Mouse (Mus musculus): ENCODE results near the gene Saa4. TPM values are rescaled to one million over a fixed set of nuclear protein-coding genes. Genes with fewer than 3 reads are reported as not detected.
"Not testable (repeated sequence)": the region's sequence is repeated elsewhere in the genome, so short reads cannot be mapped to it uniquely, and the experiment has no call there.

The Saa4 gene
- polyA plus RNA-seq, 1 experiment from 2014 or later, result 0.19 TPM

- no peak overlapping the region for H3K4me2 ChIP-seq
- H3K27ac ChIP-seq (ENCODE audit: low read depth, low read length), result no peak overlapping the region
- H3K4me1 ChIP-seq (ENCODE audit: control insufficient read depth, insufficient read depth, low read length), result no peaks in the 10 kb centered on the region
- ATAC-seq (replicated peaks; ENCODE audit: insufficient number of reproducible peaks, low FRiP score, low TSS enrichment), result no peak
- no peak overlapping the region for H3K4me3 ChIP-seq (ENCODE audit: low read depth, low read length)
- 0 out of 2 replicates have a peak, but pooled peaks cover under 1% of the 10 kb centered on the region for H3K27me3 ChIP-seq (ENCODE audit: control insufficient read depth, insufficient read depth, low read length)
- H3K9me3 ChIP-seq (replicated peaks; ENCODE audit: control insufficient read depth, low read length), result no peaks in the 10 kb centered on the region
- H3K36me3 ChIP-seq (ENCODE audit: control insufficient read depth, insufficient read depth, low read length), result no peaks in the 10 kb centered on the region
- H3K9ac ChIP-seq (ENCODE audit: low read depth, low read length), result no peak overlapping the region
- 83% methylated on average over 7 of the region's 7 CpGs for WGBS (ENCODE audit: insufficient replicate concordance)
These were observed 14.0 kb upstream of the Saa4 start for GRCm38 (mm10) chr7:46746381-46746780.

GRCm38 (mm10) chr7:46745816-46746215 is 13.4 kb upstream of the Saa4 start:
- no peak for ATAC-seq (replicated peaks; ENCODE audit: insufficient number of reproducible peaks, low FRiP score, low TSS enrichment)

GRCm38 (mm10) chr7:46742880-46743279 is 10.5 kb upstream of the Saa4 start, which contains the start of gene Saa1:
TSS of gene Saa1 (minus strand) at chr7:46742980.
- not testable (repeated sequence) for ATAC-seq (replicated peaks; ENCODE audit: insufficient number of reproducible peaks, low FRiP score, low TSS enrichment); H3K36me3 ChIP-seq (ENCODE audit: control insufficient read depth, insufficient read depth, low read length); H3K4me1 ChIP-seq (ENCODE audit: control insufficient read depth, insufficient read depth, low read length); H3K4me3 ChIP-seq (ENCODE audit: low read depth, low read length); H3K27me3 ChIP-seq (ENCODE audit: control insufficient read depth, insufficient read depth, low read length); H3K27ac ChIP-seq (ENCODE audit: low read depth, low read length); H3K9ac ChIP-seq (ENCODE audit: low read depth, low read length); H3K4me2 ChIP-seq; H3K9me3 ChIP-seq (replicated peaks; ENCODE audit: control insufficient read depth, low read length)
- WGBS (ENCODE audit: insufficient replicate concordance), result 75% methylated on average over 3 of the region's 3 CpGs

More at GRCm38 (mm10) chr7:46745816-46746215, 13.4 kb upstream of the Saa4 start:
- Histone ChIP-seq H3K4me2 (no peak overlapping the region), H3K27ac (ENCODE audit: low read depth, low read length) (no peak overlapping the region), H3K4me1 (ENCODE audit: control insufficient read depth, insufficient read depth, low read length) (no peaks in the 10 kb centered on the region), H3K9me3 (replicated peaks; ENCODE audit: control insufficient read depth, low read length) (no peaks in the 10 kb centered on the region), H3K36me3 (ENCODE audit: control insufficient read depth, insufficient read depth, low read length) (no peaks in the 10 kb centered on the region), H3K4me3 (ENCODE audit: low read depth, low read length) (no peak overlapping the region), H3K27me3 (ENCODE audit: control insufficient read depth, insufficient read depth, low read length) (no peaks in the 10 kb centered on the region), H3K9ac (ENCODE audit: low read depth, low read length) (no peak overlapping the region)
- WGBS (ENCODE audit: insufficient replicate concordance), result 69% methylated on average over 3 of the region's 3 CpGs

GRCm38 (mm10) chr7:46740041-46740440 is 7.6 kb upstream of the Saa4 start:
- H3K9ac ChIP-seq (ENCODE audit: low read depth, low read length); H3K4me3 ChIP-seq (ENCODE audit: low read depth, low read length); H3K27me3 ChIP-seq (ENCODE audit: control insufficient read depth, insufficient read depth, low read length); H3K9me3 ChIP-seq (replicated peaks; ENCODE audit: control insufficient read depth, low read length); H3K27ac ChIP-seq (ENCODE audit: low read depth, low read length); ATAC-seq (replicated peaks; ENCODE audit: insufficient number of reproducible peaks, low FRiP score, low TSS enrichment); H3K4me1 ChIP-seq (ENCODE audit: control insufficient read depth, insufficient read depth, low read length); H3K4me2 ChIP-seq; H3K36me3 ChIP-seq (ENCODE audit: control insufficient read depth, insufficient read depth, low read length): not testable (repeated sequence)
- 78% methylated on average over 5 of the region's 5 CpGs for WGBS (ENCODE audit: insufficient replicate concordance)

- Histone ChIP-seq H3K4me1 (ENCODE audit: control insufficient read depth, insufficient read depth, low read length) (no peaks in the 10 kb centered on the region), H3K27ac (ENCODE audit: low read depth, low read length) (no peak overlapping the region), H3K27me3 (ENCODE audit: control insufficient read depth, insufficient read depth, low read length) (no peaks in the 10 kb centered on the region), H3K36me3 (ENCODE audit: control insufficient read depth, insufficient read depth, low read length) (no peaks in the 10 kb centered on the region), H3K4me3 (ENCODE audit: low read depth, low read length) (no peak overlapping the region), H3K9me3 (replicated peaks; ENCODE audit: control insufficient read depth, low read length) (no peaks in the 10 kb centered on the region), H3K9ac (ENCODE audit: low read depth, low read length) (no peak overlapping the region), H3K4me2 (no peak overlapping the region)
- ATAC-seq (replicated peaks; ENCODE audit: insufficient number of reproducible peaks, low FRiP score, low TSS enrichment), result no peak
- 74% methylated on average over 12 of the region's 12 CpGs for WGBS (ENCODE audit: insufficient replicate concordance)
These were observed 6.4 kb upstream of the Saa4 start for GRCm38 (mm10) chr7:46738561-46739460.

- H3K27ac ChIP-seq (ENCODE audit: low read depth, low read length), result no peak overlapping the region
- no peaks in the 10 kb centered on the region for H3K9me3 ChIP-seq (replicated peaks; ENCODE audit: control insufficient read depth, low read length)
- WGBS (ENCODE audit: insufficient replicate concordance), result 63% methylated on average over 2 of the region's 2 CpGs
- no peak for ATAC-seq (replicated peaks; ENCODE audit: insufficient number of reproducible peaks, low FRiP score, low TSS enrichment)
- H3K4me1 ChIP-seq (ENCODE audit: control insufficient read depth, insufficient read depth, low read length), result no peaks in the 10 kb centered on the region
- H3K4me2 ChIP-seq, result no peak overlapping the region
- no peak overlapping the region for H3K4me3 ChIP-seq (ENCODE audit: low read depth, low read length)
- H3K27me3 ChIP-seq (ENCODE audit: control insufficient read depth, insufficient read depth, low read length), result no peaks in the 10 kb centered on the region
- H3K9ac ChIP-seq (ENCODE audit: low read depth, low read length), result no peak overlapping the region
- no peaks in the 10 kb centered on the region for H3K36me3 ChIP-seq (ENCODE audit: control insufficient read depth, insufficient read depth, low read length)
These were observed 2.6 kb upstream of the Saa4 start for GRCm38 (mm10) chr7:46734983-46735382.

GRCm38 (mm10) chr7:46727584-46727983 is 4.8 kb downstream of the Saa4 start:
- Histone ChIP-seq H3K9ac (ENCODE audit: low read depth, low read length) (no peak overlapping the region), H3K27me3 (ENCODE audit: control insufficient read depth, insufficient read depth, low read length) (no peaks in the 10 kb centered on the region), H3K27ac (ENCODE audit: low read depth, low read length) (no peak overlapping the region), H3K4me1 (ENCODE audit: control insufficient read depth, insufficient read depth, low read length) (no peaks in the 10 kb centered on the region), H3K4me3 (ENCODE audit: low read depth, low read length) (no peak overlapping the region), H3K9me3 (replicated peaks; ENCODE audit: control insufficient read depth, low read length) (no peaks in the 10 kb centered on the region), H3K4me2 (no peak overlapping the region), H3K36me3 (ENCODE audit: control insufficient read depth, insufficient read depth, low read length) (no peaks in the 10 kb centered on the region)
- 67% methylated on average over 1 of the region's 1 CpGs for WGBS (ENCODE audit: insufficient replicate concordance)
- no peak for ATAC-seq (replicated peaks; ENCODE audit: insufficient number of reproducible peaks, low FRiP score, low TSS enrichment)

- H3K9ac ChIP-seq (ENCODE audit: low read depth, low read length), result no peak overlapping the region
- H3K36me3 ChIP-seq (ENCODE audit: control insufficient read depth, insufficient read depth, low read length), result no peaks in the 10 kb centered on the region
- no peak overlapping the region for H3K27ac ChIP-seq (ENCODE audit: low read depth, low read length)
- no peaks in the 10 kb centered on the region for H3K9me3 ChIP-seq (replicated peaks; ENCODE audit: control insufficient read depth, low read length)
- WGBS (ENCODE audit: insufficient replicate concordance), result 82% methylated on average over 5 of the region's 5 CpGs
- no peak overlapping the region for H3K4me3 ChIP-seq (ENCODE audit: low read depth, low read length)
- no peak overlapping the region for H3K4me2 ChIP-seq
- ATAC-seq (replicated peaks; ENCODE audit: insufficient number of reproducible peaks, low FRiP score, low TSS enrichment), result no peak
- no peaks in the 10 kb centered on the region for H3K4me1 ChIP-seq (ENCODE audit: control insufficient read depth, insufficient read depth, low read length)
- peaks cover 6% of the 10 kb centered on the region; the same call in 1 of the 2 replicates for H3K27me3 ChIP-seq (ENCODE audit: control insufficient read depth, insufficient read depth, low read length)
These were observed 8.0 kb downstream of the Saa4 start for GRCm38 (mm10) chr7:46724396-46724795.

- H3K9ac ChIP-seq (ENCODE audit: low read depth, low read length), result no peak overlapping the region
- H3K4me3 ChIP-seq (ENCODE audit: low read depth, low read length), result no peak overlapping the region
- no peak overlapping the region for H3K27ac ChIP-seq (ENCODE audit: low read depth, low read length)
- ATAC-seq (replicated peaks; ENCODE audit: insufficient number of reproducible peaks, low FRiP score, low TSS enrichment), result no peak
- H3K4me1 ChIP-seq (ENCODE audit: control insufficient read depth, insufficient read depth, low read length), result no peaks in the 10 kb centered on the region
- H3K4me2 ChIP-seq, result no peak overlapping the region
- H3K27me3 ChIP-seq (ENCODE audit: control insufficient read depth, insufficient read depth, low read length), result peaks cover 6% of the 10 kb centered on the region; the same call in 1 of the 2 replicates
- H3K9me3 ChIP-seq (replicated peaks; ENCODE audit: control insufficient read depth, low read length), result no peaks in the 10 kb centered on the region
- WGBS (ENCODE audit: insufficient replicate concordance), result 77% methylated on average over 3 of the region's 3 CpGs
- no peaks in the 10 kb centered on the region for H3K36me3 ChIP-seq (ENCODE audit: control insufficient read depth, insufficient read depth, low read length)
These were observed 8.6 kb downstream of the Saa4 start for GRCm38 (mm10) chr7:46723849-46724248.
